Mouse (Mus musculus) spleen, postnatal 4 days (tissue): ENCODE measurements around the gene Zpr1.

ENCODE experiments used
- DNase-seq, 2 experiments: peaks; one replicate each; pipeline ENCODE4 v3.0.0; 2022; ENCODE audit warnings: low spot score in 2 of 2

Zpr1 gene

DNA sequence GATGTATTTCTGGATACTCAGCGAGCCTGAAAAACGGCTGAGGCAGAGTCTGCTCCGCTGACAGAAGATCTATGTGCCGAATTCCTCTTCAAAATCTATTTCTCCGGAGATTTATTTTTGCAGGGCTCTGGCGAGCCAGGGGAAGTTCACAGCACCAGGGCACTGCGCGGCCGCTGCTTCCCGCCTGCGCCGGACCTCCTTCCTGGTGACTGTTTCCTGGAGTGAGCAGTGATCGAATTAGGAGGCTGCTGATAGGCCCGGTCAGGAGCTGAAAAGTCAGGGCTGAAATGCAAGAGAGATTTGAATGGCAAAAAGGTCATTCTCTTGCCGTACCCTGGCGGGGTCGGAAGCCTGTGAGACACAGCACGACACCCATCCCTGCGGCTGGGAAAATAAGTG is 56.4 kb downstream of the Zpr1 start:
- no peak for DNase-seq

DNA sequence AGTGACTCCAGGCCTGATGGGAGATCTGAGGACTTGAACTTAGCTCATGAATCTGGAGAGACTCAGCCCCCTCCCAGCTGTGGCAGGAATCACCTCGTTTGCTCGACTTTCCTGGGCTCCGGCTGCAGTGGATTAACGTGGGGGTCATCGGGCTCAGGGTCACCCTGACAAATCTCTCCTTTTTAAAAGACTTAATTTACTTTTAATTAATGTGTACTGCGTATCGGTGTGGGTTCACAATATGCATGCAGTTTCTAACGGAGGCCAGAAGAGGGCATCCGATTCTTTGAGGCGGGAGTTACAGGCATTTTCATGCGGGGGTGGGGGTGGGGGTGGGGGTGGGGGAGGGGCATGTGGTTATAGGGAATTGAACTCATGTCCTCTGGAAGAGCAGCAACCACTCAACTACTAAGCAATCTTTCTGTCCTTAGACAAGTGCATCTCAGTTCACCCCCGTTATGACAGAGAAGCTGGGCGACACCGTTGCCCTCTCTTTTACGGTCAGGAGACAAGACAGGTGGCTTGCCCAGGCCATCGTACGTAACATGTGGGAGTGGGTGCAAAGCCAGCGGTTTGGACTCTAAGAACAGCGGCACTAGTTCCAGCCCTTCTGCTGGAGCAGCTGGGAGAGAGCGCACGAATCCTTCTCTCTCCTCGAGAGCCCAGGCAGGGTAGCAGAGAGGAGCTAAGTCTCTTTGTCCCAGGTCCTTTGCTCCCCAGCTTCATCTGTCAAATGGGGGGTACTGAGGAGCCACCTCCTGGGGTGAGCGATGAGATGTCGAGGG is 57.1 kb downstream of the Zpr1 start:
- DNase-seq, result no peak

DNA sequence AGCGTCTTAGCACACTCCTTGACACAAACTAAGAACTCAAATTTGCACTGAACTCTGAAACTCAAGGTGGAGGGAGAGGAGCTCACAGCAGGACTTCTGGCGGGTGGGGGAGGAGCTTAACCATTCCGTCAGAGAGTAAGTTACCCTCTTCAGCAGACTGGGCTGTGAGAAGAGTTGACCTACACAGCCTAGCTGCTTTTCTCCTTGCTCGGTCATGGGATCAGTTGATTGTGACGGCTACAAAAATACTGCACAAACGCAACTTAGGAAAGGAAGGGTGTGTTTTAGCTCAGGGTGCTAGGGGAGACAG is 57.7 kb downstream of the Zpr1 start:
- DNase-seq, result no peak

DNA sequence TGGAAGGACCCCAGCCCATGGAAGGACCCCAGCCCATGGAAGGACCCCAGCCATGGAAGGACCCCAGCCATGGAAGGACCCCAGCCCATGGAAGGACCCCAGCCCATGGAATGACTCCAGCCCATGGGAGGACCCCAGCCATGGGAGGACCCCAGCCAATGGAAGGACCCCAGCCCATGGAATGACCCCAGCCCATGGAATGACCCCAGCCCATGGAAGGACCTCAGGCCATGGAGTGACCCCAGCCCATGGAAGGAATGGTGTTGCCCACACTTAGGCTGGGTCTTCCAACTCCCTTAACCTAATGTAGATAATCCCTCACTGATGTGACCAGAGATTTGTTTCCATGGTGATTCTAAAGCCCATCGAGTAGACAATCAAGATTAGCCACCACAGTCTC is 58.4 kb downstream of the Zpr1 start:
- no peak for DNase-seq
